Mouse (Mus musculus) mouse trophoblast stem cell (cell line): ENCODE measurements at regions not wholly inside any gene's neighbourhood (a gene's known extent, or its start where the extent isn't known, plus 50 kb on each side); places are given as distances from the start of the nearest gene placed in this dataset.

Experiments
- in situ Hi-C, 2 experiments: fragments of 300-500 bp; cut with MseI, MboI; formaldehyde crosslinking; loops; 2 replicates in 1 of 2; 3 replicates in 1 of 2; pipeline ENCODE4 v1.15.1; 2025

- in situ Hi-C loops: no loop called here
Observed at GRCm38 (mm10) chr11:66605998-66606397, 80.2 kb upstream of the Shisa6 start.

GRCm38 (mm10) chr11:66606646-66607045 lies 80.9 kb upstream of the Shisa6 start:
- in situ Hi-C loops: no loop called here

GRCm38 (mm10) chr11:66609733-66610132 lies 84.0 kb upstream of the Shisa6 start:
- in situ Hi-C loops: loop anchor here (10.0 kb wide), 1 partner anchor 265 kb away; no protein-coding TSS in a partner anchor

- in situ Hi-C loops: loop anchor here (10.0 kb wide), 1 partner anchor 262 kb away; no protein-coding TSS in a partner anchor
Observed at GRCm38 (mm10) chr11:66613150-66613549, 87.4 kb upstream of the Shisa6 start.

- in situ Hi-C loops: no loop called here
Observed at GRCm38 (mm10) chr11:66625491-66625890, 99.7 kb upstream of the Shisa6 start.

- in situ Hi-C loops: no loop called here
Observed at GRCm38 (mm10) chr11:66656810-66657209, 131.0 kb upstream of the Shisa6 start.

GRCm38 (mm10) chr11:66674581-66674980 lies 148.8 kb upstream of the Shisa6 start:
- in situ Hi-C loops: no loop called here

- in situ Hi-C loops: no loop called here
Observed at GRCm38 (mm10) chr11:66680057-66680621, 154.4 kb upstream of the Shisa6 start.

GRCm38 (mm10) chr11:66681892-66682291 lies 156.1 kb upstream of the Shisa6 start:
- in situ Hi-C loops: no loop called here

GRCm38 (mm10) chr11:66684181-66684580 lies 158.4 kb upstream of the Shisa6 start:
- in situ Hi-C loops: no loop called here

GRCm38 (mm10) chr11:66694651-66695266 lies 169.0 kb upstream of the Shisa6 start:
- in situ Hi-C loops: no loop called here

GRCm38 (mm10) chr11:66696791-66697190 lies 171.0 kb upstream of the Shisa6 start:
- in situ Hi-C loops: no loop called here

- in situ Hi-C loops: no loop called here
Observed at GRCm38 (mm10) chr11:66745479-66745878, 166.3 kb upstream of the Pirt start.

GRCm38 (mm10) chr11:66789997-66790396 lies 121.8 kb upstream of the Pirt start:
- in situ Hi-C loops: no loop called here

- in situ Hi-C loops: no loop called here
Observed at GRCm38 (mm10) chr11:66806887-66807286, 104.9 kb upstream of the Pirt start.

GRCm38 (mm10) chr11:66813310-66813709 lies 98.5 kb upstream of the Pirt start:
- in situ Hi-C loops: no loop called here

GRCm38 (mm10) chr11:66813731-66814130 lies 98.0 kb upstream of the Pirt start:
- in situ Hi-C loops: no loop called here

- in situ Hi-C loops: no loop called here
Observed at GRCm38 (mm10) chr11:66835864-66836263, 75.9 kb upstream of the Pirt start.

- in situ Hi-C loops: no loop called here
Observed at GRCm38 (mm10) chr11:66836633-66837380, 75.0 kb upstream of the Pirt start.

GRCm38 (mm10) chr11:66845238-66845637 lies 66.5 kb upstream of the Pirt start:
- in situ Hi-C loops: no loop called here

- in situ Hi-C loops: no loop called here
Observed at GRCm38 (mm10) chr11:66846043-66846775, 65.6 kb upstream of the Pirt start.
